Mouse (Mus musculus) heart, embryonic 12.5 days (tissue): ENCODE data around the gene Smpdl3a. TPM values are rescaled to one million over a fixed set of nuclear protein-coding genes. Genes with fewer than 3 reads are reported as not detected.

Experiments used
- ATAC-seq: fragments of 200-750 bp; cut with Nextera tagmentation; 2 replicates; pipeline ENCODE4 v1.8.0; 2017; ENCODE audit warnings: moderate TSS enrichment, moderate library complexity; ENCODE audit not compliant: insufficient number of reproducible peaks, low FRiP score
- H3K27ac ChIP-seq: fragments of 300-500 bp; sonication (generic); 2 replicates; pipeline ENCODE4 v1.5.1; 2016; ENCODE audit warnings: mild to moderate bottlenecking, moderate library complexity; ENCODE audit not compliant: poor library complexity, severe bottlenecking
- H3K27me3 ChIP-seq: fragments of 300-500 bp; sonication (generic); replicated peaks from 2 replicates; pipeline ENCODE4 v1.6.1; 2016; ENCODE audit warnings: mild to moderate bottlenecking, moderate library complexity
- H3K36me3 ChIP-seq: fragments of 300-500 bp; sonication (generic); 2 replicates; pipeline ENCODE4 v1.6.1; 2016; ENCODE audit warnings: mild to moderate bottlenecking, moderate library complexity
- H3K4me1 ChIP-seq: fragments of 300-500 bp; sonication (generic); replicated peaks from 2 replicates; pipeline ENCODE4 v1.6.1; 2016; ENCODE audit warnings: mild to moderate bottlenecking
- H3K4me2 ChIP-seq: fragments of 300-500 bp; sonication (generic); 2 replicates; pipeline ENCODE4 v1.6.1; 2016; ENCODE audit warnings: mild to moderate bottlenecking, moderate library complexity
- H3K4me3 ChIP-seq: fragments of 300-500 bp; sonication (generic); 2 replicates; pipeline ENCODE4 v1.5.1; 2016; ENCODE audit warnings: mild to moderate bottlenecking
- H3K9ac ChIP-seq: fragments of 300-500 bp; sonication (generic); 2 replicates; pipeline ENCODE4 v1.6.1; 2016; ENCODE audit warnings: mild to moderate bottlenecking, moderate library complexity
- H3K9me3 ChIP-seq: fragments of 300-500 bp; sonication (generic); replicated peaks from 2 replicates; pipeline ENCODE4 v1.6.1; 2016; ENCODE audit warnings: mild to moderate bottlenecking, moderate library complexity
- WGBS: fragments of 180-500 bp; shearing (Covaris S2); methylation state at CpG from one replicate; pipeline ENCODE4 v1.1.7; 2016; 5-methylcytosine and 5-hydroxymethylcytosine counted together
- polyA plus RNA-seq: library from polyadenylated mRNA; unstranded; fragments of >200 nt; fragmentation: Nextera tagmentation; extraction: Ambion mirVana; gene quantifications from 2 replicates; pipeline ENCODE4 v1.2.1, GENCODE M21; 2016

Smpdl3a gene
- polyA plus RNA-seq, 1 experiment from 2014 or later = 26.4 TPM

GRCm38 (mm10) chr10:57822473-57822872, 28.3 kb downstream of the Smpdl3a start:
- Histone ChIP-seq H3K9me3 (no peaks in the 10 kb centered on the region), H3K27me3 (no peaks in the 10 kb centered on the region), H3K27ac (no peak overlapping the region), H3K4me1 (no peaks in the 10 kb centered on the region), H3K4me2 (no peak overlapping the region), H3K9ac (no peak overlapping the region), H3K4me3 (no peak overlapping the region), H3K36me3 (no peaks in the 10 kb centered on the region)
- WGBS = 60% methylated on average over 3 of the region's 3 CpGs
- ATAC-seq = no peak

- Histone ChIP-seq H3K9me3 (no peaks in the 10 kb centered on the region), H3K4me3 (no peak overlapping the region), H3K27ac (no peak overlapping the region), H3K4me1 (no peaks in the 10 kb centered on the region), H3K36me3 (no peaks in the 10 kb centered on the region), H3K27me3 (no peaks in the 10 kb centered on the region), H3K9ac (no peak overlapping the region), H3K4me2 (no peak overlapping the region)
- WGBS = 62% methylated on average over 5 of the region's 5 CpGs
- ATAC-seq = no peak
Measured at GRCm38 (mm10) chr10:57828649-57829048, 34.5 kb downstream of the Smpdl3a start.

- no peaks in the 10 kb centered on the region for H3K27me3 ChIP-seq
- no peak overlapping the region for H3K9ac ChIP-seq
- H3K4me3 ChIP-seq = no peak overlapping the region
- no peak overlapping the region for H3K27ac ChIP-seq
- 75% methylated on average over 3 of the region's 3 CpGs for WGBS
- no peaks in the 10 kb centered on the region for H3K4me1 ChIP-seq
- no peaks in the 10 kb centered on the region for H3K36me3 ChIP-seq
- no peaks in the 10 kb centered on the region for H3K9me3 ChIP-seq
- H3K4me2 ChIP-seq = no peak overlapping the region
- no peak for ATAC-seq
Measured at GRCm38 (mm10) chr10:57829621-57830020, 35.5 kb downstream of the Smpdl3a start.

- ATAC-seq = no peak
- 90% methylated on average over 1 of the region's 1 CpGs for WGBS
- H3K27me3 ChIP-seq = no peaks in the 10 kb centered on the region
- H3K4me1 ChIP-seq = no peaks in the 10 kb centered on the region
- H3K9ac ChIP-seq = no peak overlapping the region
- no peak overlapping the region for H3K4me2 ChIP-seq
- no peak overlapping the region for H3K27ac ChIP-seq
- no peak overlapping the region for H3K4me3 ChIP-seq
- H3K36me3 ChIP-seq = no peaks in the 10 kb centered on the region
- no peaks in the 10 kb centered on the region for H3K9me3 ChIP-seq
Measured at GRCm38 (mm10) chr10:57835094-57835493, 41.0 kb downstream of the Smpdl3a start.

GRCm38 (mm10) chr10:57835982-57836381, 41.8 kb downstream of the Smpdl3a start:
- H3K36me3 ChIP-seq = no peaks in the 10 kb centered on the region
- H3K27ac ChIP-seq = no peak overlapping the region
- H3K4me1 ChIP-seq = no peaks in the 10 kb centered on the region
- no peaks in the 10 kb centered on the region for H3K9me3 ChIP-seq
- no peak overlapping the region for H3K9ac ChIP-seq
- no peaks in the 10 kb centered on the region for H3K27me3 ChIP-seq
- H3K4me2 ChIP-seq = no peak overlapping the region
- no peak for ATAC-seq
- no peak overlapping the region for H3K4me3 ChIP-seq

GRCm38 (mm10) chr10:57841638-57842509, 47.7 kb downstream of the Smpdl3a start:
- 37% methylated on average over 8 of the region's 8 CpGs for WGBS
- Histone ChIP-seq H3K9me3 (no peaks in the 10 kb centered on the region), H3K9ac (no peak overlapping the region), H3K27ac (no peak overlapping the region), H3K27me3 (peaks cover 4% of the 10 kb centered on the region; the same call in 1 of the 2 replicates), H3K36me3 (no peaks in the 10 kb centered on the region), H3K4me1 (no peaks in the 10 kb centered on the region), H3K4me3 (no peak overlapping the region), H3K4me2 (no peak overlapping the region)
- ATAC-seq = no peak

- no peaks in the 10 kb centered on the region for H3K36me3 ChIP-seq
- no peaks in the 10 kb centered on the region for H3K9me3 ChIP-seq
- H3K27me3 ChIP-seq = no peaks in the 10 kb centered on the region
- WGBS = 54% methylated on average over 5 of the region's 6 CpGs
- no peak overlapping the region for H3K4me3 ChIP-seq
- no peaks in the 10 kb centered on the region for H3K4me1 ChIP-seq
- no peak overlapping the region for H3K4me2 ChIP-seq
- no peak overlapping the region for H3K27ac ChIP-seq
- ATAC-seq = no peak
- no peak overlapping the region for H3K9ac ChIP-seq
Measured at GRCm38 (mm10) chr10:57847916-57848682, 54.0 kb downstream of the Smpdl3a start.

Other genes starting within 250 kb of the Smpdl3a start
- gene Pkib, start 162.4 kb upstream of the Smpdl3a start, polyA plus RNA-seq = 1.3 and 1.6 TPM in 2 replicates
- 1.8 and 3.9 TPM in 2 replicates for gene Fabp7, start 9.5 kb upstream of the Smpdl3a start, polyA plus RNA-seq